Mouse (Mus musculus) heart, postnatal 36 days (tissue): ENCODE results near the gene Kcnh4. TPM values are rescaled to one million over a fixed set of nuclear protein-coding genes. Genes with fewer than 3 reads are reported as not detected.

Source experiments
- DNase-seq, 2 experiments: peaks; one replicate each; pipeline ENCODE4 v3.0.0; 2021 to 2022
- intact Hi-C: fragments of 180-260 bp; cut with DNase I; formaldehyde crosslinking; loops from one replicate; pipeline ENCODE4 v1.15.1; 2025
- total RNA-seq, 2 experiments: library from RNA; stranded (reverse); gene quantifications; 2 replicates each; pipeline ENCODE4 v1.2.3; 2021

Kcnh4 gene
- total RNA-seq, 2 experiments from 2014 or later = not detected

DNA sequence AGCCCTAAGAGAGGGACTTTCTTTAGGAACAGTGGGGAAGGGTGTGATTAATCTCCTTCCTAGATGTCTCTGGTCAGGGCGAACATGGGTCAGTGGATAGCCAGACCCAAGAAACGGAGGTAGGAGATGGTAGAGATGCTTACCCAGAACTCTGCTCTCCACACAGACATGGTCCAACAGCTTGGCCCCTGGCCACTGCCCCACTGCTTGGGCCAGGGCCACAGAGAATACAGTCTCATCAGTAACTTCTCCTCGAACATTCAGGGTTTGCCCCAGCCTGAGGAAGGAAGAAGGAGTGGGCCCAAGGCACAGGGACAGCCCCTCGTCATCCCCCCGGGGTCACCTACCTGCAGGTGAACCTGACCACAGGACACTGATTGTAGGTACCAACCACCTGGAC, 8.1 kb upstream of the Kcnh4 start:
- intact Hi-C loops = no loop called here
- no peak for DNase-seq

DNA sequence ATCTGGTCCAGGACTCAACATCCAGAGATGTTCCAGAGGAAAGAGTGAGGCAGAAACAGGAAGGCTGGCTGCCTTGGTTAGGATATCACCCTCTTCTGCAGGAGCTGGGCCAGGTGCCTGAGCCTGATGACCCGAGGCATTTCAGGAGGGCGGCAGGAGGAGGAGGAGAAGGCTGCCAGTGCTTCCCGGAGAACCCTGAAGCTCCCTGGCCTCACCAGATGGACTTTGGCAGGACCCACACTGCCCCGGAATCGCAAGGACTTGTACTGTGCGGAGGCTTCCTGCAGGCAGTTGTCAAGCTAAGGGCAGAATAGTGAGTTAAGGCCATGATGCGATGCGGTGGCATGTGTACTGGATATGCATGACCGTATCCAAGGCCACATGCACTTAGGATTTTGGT, 7.0 kb upstream of the Kcnh4 start:
- DNase-seq = no peak

DNA sequence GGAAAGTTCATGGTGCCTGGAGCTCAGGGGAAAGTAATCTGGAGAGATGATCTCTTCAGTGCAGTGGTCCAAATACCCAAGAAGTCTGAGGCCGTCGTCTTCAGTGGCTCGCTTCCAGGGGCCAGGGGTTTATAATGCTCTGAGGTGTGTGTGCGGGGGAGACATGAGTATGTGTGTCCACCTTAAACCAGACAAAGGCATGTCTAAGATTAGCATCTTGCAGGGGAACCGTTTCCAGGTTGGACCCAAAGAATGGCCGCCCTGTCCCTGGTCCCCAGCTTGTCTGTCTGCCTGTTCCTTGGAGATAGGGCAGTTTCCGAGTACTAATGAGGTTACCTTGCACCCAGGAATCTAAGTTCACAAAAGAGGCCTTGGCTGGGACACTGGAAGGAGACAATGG, 3.1 kb upstream of the Kcnh4 start, which contains the start of gene Hcrt:
Gene Hcrt, minus strand, starts transcription at position 101 of the 400 bp plus-strand sequence.
- intact Hi-C loops = loop anchor here (5.0 kb wide), 3 partner anchors 136 to 194 kb away; partner anchors contain the start of gene Cnp
- no peak for DNase-seq

More for the DNA sequence above, 7.0 kb upstream of the Kcnh4 start:
- intact Hi-C loops = no loop called here

DNA sequence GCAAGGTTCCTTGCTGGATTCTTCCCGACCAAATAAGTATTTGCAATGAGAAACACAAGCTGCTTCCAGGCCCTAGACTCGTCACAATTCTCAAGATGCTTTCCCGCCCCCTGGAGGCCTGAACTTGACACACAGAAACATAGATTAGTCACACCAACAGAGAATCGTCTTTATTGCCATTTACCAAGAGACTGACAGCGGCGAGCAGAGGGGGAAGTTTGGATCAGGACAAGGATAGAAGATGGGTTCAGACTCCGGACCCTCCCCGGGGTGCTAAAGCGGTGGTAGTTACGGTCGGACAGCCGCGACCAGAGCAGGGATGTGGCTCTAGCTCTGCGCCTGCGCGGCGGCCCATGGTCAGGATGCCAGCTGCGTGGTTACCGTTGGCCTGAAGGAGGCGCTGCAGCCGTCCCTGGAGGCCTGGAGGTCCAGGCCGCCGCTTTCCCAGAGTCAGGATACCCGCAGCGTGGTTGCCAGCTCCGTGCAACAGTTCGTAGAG, 1.9 kb upstream of the Kcnh4 start:
- peak; percentile 89 to 94 for DNase-seq
- intact Hi-C loops = loop anchor here (1.0 to 5.0 kb wide), 4 partner anchors 47 to 196 kb away; partner anchors contain the start of gene Cnp

DNA sequence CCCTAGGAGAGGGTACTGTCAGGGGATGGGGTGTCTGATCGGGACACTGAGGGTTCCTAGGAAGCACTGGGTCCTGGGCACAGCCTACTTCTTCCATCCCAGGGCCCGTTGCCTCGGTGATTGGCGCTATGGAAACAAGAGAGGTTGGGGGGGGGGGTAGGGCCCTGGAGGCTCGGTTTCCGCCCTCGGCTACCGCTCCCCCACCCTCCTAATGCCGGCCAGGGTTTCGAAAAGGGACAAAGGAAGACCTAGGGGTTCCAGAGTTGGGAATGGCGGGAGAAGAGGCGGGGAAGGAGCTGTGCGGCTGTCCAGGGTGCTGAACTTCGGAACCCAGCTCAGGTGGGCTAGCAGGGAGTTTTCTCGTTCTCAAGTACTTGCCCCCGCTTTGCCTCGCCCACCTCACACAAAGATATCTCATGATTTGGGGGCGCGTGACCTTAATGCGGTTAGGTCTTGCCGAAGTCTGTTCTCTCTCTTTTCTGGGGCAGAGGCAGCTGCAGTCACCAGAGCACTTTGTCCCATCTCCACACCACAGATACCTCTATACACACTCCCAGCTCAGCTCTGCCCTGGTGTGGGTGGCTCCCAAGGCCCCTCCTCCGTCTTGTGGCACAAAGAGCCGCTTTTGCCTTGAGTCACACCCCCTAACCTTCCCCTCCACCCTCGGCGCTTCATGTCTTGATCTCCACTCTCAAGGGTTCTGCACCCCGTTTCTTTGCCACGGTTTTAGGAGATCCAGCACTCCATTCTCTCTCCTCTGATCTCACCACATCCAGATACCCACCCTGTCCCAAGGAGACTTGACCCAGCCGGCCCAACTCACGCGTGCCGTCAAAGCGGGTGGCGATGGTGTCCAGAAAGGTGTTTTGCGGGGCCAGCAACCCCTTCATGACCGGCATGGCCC, 783 bp downstream of the Kcnh4 start:
- peak; percentile 43 to 62 for DNase-seq
- intact Hi-C loops = no loop called here

DNA sequence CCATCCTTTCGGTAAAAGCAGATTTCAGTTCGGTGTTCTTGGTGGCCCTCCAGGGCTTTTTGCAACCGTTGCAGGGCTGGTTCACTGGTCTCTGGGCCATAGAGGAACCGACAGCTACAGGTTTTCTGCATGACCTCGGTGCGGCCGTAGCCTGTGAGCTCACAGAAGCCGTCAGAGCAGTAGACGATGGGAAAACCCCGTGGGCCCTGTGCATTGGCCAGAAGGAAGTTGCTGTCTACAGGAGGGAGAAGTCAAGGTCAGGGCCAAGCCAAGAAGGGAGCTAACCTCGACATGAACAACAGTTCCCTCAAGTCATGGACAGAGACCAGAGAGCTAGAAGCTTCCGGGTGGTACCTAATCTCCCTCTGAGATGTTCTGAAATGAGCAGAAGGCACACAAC, 2.2 kb downstream of the Kcnh4 start:
- intact Hi-C loops = no loop called here

DNA sequence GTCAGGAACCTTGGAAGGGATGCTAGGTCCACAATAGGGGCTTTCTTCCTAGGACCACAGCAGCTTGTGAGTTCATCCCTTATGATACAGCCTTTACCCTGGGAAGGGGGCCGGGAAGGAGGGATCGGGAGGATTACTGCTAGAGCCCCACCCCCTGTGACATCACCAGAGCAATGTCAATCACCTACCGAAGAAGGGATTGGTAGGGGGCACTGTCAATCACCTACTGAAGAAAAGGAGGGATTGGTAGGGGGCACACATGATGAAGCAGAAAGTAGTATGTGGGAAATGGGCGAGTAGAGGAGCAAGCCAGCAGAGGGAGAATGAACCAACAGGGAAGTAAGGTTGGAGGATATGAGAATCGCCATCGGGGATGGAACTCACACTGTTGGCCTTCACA, 3.3 kb downstream of the Kcnh4 start:
- no peak for DNase-seq
- intact Hi-C loops = no loop called here

More for the DNA sequence above, 2.2 kb downstream of the Kcnh4 start:
- DNase-seq = no peak

DNA sequence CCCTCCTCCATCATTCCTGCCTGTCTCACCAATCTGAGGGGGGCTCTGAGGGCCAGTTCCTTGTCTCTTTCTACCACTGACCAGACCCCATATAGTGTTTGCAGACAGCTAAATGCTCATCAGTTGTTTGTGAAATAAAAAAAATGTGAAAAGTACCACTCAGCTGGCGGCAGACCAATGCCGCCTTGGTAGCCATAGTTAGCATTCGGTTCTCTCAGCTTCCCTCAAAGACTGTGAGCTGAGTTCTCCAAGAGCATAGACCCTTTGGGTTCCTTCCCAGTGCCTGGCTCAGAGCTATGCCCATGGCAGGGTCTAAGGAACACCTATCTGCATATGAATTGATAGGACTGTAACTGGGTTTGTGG, 5.1 kb downstream of the Kcnh4 start:
- intact Hi-C loops = no loop called here
- no peak for DNase-seq

DNA sequence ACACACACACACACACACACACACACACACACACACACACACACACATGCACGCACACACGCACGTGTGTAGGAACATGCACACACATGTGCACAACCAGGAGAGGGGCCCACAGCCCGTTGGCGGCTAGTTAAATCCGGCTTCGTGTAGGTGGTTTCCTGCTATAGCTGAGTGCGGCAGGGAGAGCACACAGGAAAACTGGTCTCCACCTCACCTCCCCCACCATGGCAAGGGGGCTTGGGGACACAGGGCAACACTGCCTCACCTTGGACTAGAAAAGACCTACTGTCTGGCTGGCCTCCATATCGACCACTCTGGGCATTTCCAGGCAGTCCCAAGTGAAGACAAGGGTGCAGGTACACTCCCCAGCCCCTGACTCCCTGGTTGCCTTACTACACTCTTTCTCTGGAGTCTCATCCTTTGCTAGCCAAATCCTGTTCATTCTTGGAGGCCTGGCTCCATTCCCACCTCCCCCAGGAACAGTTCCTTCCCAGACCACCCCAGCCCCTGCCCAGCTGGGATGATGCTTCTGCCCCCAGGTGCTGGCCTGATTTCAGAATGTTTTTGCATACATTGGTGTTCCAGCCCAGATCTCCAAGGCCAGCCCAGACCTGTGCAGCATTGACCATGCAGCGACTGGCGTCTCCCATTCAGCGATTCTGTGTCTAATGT, 5.6 kb downstream of the Kcnh4 start:
- DNase-seq = no peak
- intact Hi-C loops = no loop called here

DNA sequence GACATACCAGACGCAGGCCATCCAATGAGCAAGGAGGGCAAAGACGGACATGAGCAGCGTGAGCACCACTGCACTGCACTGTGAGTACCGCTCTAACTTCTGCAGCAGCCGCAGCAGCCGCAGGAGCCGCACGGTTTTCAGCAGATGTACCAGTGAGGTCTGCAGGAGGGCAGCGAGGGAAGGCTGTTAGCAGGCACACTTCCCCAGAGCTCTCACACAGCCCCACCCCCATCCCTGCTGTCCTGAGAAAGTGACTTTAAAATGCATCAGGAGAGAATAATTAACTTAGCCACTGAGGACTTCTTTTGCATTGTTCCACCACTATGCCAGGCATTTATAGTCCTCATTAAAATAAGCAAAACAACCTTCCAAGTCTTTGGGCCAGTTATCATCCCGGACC, 7.4 kb downstream of the Kcnh4 start:
- no peak for DNase-seq
- intact Hi-C loops = no loop called here

DNA sequence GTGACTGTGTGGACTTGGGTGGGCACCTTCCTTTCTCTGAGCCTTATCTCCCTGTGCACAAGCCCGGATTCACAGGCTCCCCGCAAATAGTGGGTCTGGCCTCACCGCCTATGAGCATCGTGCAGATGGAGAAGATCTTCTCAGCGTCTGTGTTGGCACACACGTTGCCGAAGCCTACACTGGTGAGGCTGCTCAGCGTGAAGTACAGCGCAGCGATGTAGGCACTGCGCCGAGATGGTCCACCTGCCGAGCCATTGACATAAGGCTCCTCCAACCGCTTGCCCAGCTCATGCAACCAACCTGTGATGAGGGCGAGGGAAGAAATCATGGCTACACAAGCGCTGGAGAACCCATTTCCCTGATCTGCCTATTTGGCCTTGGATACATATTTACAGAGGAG, 9.6 kb downstream of the Kcnh4 start:
- intact Hi-C loops = no loop called here
- no peak for DNase-seq

DNA sequence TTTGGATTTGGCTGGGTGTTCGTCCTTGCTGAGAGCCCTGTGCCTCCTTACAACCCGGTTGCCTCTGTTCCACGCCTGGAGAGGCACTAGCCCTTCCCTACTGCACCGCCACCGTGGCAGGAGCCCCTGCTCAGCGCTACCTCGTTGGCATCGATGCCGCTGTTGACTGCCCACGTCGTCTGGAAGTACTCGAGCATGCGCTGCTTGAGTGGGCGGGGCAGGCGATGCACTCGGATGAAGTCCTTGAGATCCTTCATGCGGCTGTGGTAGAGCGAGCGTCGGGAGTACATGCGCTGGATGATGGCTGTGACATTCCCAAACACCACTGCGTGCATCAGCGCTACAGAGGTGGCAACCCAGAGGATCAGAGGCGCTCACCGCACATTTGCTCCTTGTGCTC, 10.3 kb downstream of the Kcnh4 start:
- DNase-seq = no peak
- intact Hi-C loops = no loop called here

DNA sequence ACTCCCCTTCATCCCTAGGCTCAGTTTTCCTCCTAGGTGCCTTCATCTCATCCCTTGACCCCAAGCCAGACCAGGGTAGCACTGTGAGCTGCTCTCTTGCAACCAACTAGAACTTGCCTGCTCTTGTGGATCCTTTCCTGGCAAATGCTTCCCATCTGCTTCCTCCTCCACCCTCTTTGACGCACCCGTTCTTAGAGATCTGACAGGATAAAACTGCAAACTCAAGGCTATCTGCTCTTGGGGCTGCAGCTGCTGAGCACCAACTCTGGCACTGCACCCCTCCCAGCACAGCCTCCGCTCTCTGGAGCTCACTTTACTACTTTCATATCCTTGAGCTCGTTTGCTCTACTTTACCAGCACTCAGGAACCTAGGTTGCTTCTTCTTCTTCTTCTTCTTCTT, 11.1 kb downstream of the Kcnh4 start:
- DNase-seq = no peak
- intact Hi-C loops = no loop called here

DNA sequence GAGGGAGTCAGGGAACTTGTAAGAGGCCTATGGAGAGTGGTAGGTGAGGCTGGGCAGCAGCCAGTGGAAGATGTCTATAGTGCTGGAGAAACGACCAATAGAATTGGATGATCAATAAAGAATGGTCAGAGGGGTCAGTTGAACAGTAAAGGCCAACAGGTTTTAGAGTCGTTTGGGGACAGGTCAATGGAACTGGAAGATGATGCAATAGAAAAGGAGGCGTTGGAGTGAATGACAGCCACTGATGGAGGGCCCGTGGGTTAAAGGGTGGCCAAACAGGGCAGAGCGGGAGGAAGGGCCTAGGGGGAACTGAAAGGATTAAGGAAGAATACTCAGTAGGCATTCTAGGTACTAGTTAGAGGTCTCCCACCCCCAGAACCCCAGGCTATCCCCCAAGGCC, 12.6 kb downstream of the Kcnh4 start:
- no peak for DNase-seq
- intact Hi-C loops = no loop called here

DNA sequence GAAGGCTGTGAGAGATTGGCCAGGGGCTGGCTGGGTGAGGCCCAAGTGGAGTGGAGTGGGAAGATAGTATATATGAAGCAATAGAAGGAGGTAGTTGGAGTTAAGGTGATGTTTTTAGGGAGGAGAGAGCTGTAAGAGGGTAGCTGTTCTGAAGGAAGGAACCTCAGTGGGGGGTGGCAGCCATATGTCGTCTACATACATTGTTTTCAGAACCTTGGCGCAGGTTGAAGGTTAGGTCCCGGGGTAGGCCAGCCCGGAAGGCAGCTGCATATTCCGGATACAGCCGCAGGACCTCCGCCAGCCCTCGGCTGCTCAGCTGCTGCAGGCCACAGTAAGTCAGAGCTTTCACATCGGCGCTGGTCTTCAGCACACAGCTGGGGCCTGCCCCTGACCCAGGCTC, 13.2 kb downstream of the Kcnh4 start:
- intact Hi-C loops = no loop called here
- DNase-seq = no peak

DNA sequence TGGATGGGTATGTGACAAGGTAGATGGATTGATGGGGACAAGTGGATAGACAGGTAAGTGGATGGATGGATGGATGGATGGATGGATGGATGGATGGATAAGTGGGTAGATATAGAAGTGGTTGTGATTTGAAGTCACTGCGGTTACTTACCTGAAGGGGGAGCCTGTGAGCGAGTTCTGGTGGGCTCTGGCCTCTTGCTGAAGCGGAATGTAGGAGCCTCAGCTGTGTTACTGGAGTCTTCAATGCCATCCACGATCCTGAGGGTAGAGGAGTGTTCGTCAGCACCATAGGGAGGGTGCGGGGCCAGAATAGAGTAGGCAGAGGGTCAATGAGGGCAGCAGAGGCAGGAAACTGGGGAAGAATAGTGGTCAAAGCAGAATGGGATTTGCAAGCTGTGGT, 14.7 kb downstream of the Kcnh4 start:
- intact Hi-C loops = no loop called here
- DNase-seq = peak in 1 of 2 experiments; percentile 56

DNA sequence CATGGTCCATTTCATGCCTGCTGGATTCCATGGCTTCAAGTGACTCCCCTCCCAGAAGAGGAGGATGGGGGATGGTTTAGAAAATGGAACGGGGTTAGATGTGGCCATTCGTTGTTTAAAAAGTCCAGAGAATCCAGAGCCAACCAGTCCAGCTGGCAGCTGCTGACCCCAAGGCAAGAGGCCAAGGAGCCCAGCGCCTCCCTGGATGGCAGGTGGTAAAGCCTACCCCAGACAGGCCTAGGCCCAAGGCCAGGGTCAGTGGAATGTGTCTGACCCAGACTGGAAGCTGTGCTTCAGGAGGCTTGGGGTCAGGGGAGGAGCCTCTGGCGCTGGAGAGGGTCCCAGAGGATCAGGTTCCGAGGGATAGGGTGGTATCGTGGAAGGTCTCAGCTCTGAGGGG, 18.4 kb downstream of the Kcnh4 start:
- intact Hi-C loops = no loop called here
- DNase-seq = peak in 1 of 2 experiments; percentile 44

DNA sequence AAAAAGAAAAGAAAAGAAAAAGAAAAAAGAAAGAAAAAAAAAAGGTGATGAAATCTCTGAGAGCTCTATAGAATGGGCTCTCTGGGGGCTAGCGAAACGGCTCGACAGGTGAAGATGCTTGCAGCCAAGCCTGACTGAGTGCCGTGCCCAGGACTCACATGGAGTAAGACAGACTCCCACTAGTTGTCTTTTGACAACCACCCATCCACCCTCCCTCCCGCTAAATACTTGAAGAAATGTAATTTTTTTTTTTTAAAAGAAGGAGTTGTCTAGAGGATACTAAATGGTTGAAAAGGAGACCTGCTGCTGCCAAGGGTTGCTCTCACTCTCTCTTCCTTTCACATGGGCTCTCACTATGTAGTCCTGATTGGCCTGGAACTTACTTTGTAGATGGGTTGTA, 21.0 kb downstream of the Kcnh4 start:
- intact Hi-C loops = no loop called here
- no peak for DNase-seq

DNA sequence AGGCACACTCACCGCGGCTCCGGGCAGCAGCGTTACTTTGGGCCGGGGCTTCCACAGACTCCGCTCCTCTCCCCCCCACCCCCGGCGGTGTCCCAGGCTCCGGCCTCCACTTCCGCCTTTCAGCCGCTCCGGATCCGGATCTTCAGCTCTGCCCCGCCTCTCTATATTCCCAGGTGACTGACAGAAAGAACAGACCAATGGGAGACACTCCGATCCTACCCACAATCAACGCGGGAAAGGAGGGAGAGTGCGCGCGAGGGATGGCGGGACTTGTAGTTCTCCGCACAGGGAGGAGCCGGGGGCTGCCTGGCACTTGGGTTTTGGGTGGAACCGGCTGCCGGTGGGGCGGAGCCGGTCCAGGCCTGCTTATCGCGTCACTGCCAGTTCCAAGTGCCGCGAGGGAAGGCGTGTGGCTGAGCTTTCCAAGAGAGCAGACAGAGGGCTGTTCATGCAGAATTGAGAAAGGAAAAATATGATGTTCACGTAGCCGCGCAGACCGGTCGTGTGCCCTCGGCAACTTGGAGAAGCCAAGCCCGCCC, 21.6 kb downstream of the Kcnh4 start, which contains the start of gene Rab5c:
Gene Rab5c, minus strand, starts transcription at position 150 of the 539 bp plus-strand sequence.
- DNase-seq = peak; percentile 97
- intact Hi-C loops = no loop called here

DNA sequence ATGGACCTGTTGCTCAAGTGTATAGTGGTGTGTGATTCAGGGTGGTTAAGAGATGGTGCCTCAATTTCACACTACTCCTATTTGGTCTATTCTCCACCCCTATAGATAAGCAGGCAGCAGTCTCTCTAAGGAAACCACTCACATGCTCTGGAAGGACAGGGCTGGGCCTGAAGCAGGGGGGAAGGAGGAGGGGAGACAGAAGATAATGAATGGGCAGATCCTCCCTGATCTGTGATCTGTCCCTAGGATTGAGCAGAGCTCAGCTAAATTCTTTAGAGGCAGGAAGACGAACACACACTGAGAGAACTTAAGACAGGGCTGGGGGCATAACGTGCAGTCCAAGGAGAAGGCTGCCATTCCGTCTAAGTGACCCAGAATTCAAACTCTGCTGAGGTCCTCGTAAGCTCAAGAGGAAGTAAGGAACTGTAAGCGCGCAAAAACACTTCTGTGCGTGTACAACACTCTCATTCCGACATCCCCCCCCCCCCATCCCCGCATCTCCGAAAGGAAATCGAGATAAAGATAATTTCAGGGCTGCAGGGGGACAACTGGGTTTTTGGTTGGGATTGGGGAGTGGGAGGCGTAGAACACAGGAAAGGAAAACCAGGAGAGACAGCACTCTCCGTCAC, 22.5 kb downstream of the Kcnh4 start:
- DNase-seq = no peak
- intact Hi-C loops = loop anchor here (2.0 kb wide), 1 partner anchor 14 kb away; no protein-coding TSS in a partner anchor

DNA sequence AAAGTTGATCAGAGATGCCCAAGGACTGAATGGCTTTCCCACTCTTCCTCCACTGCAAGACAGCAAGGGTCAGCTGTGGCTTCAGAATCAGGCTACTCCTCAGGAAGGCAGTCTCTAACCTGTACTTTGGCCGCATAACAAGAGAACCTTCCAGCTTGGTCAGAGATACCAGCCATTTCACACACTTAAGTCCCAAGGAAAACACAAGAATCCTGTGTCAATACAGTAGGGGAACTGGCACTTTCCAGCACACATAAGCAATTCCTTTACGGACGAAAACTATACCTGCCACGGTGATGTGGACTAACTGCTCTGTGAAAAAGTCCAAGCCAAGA, 23.0 kb downstream of the Kcnh4 start:
- intact Hi-C loops = loop anchor here (2.0 kb wide), 1 partner anchor 14 kb away; no protein-coding TSS in a partner anchor
- no peak for DNase-seq
